Mouse (Mus musculus) CD4-positive, CD25-positive, alpha-beta regulatory T cell, adult 9 weeks (primary cell): ENCODE results near the gene Gm13103. TPM values are rescaled to one million over a fixed set of nuclear protein-coding genes. Genes with fewer than 3 reads are reported as not detected.

Experiments used
- polyA plus RNA-seq: library from polyadenylated mRNA; unstranded; fragments of 100-300 nt; shearing (Covaris generic); gene quantifications from one replicate; pipeline ENCODE4 v1.2.1, GENCODE M21; 2017

Gene Gm13103
- not detected for polyA plus RNA-seq

GRCm38 (mm10) chr4:143846197-143846596 lies at the start of gene Gm13103:
TSS of gene Gm13103 (plus strand) at chr4:143846497.

DNA sequence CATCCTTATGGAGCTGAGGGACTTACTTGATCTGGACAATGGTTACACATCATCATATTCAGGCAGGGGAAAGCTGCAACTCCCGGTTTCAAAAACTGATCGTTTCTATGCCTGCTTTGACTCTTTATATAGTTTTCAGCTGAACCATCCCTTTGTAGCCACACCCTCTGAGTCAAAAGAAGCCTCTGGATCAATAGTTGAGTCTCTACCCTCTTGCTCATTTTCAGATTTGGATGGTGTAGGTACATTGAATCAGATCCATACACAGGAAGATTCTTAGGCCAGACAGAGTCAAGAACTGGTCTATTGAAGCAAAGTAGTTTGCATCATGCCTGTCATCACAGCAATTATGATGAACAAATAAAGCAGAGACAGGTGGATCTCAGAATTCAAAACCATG lies 30.3 kb upstream of the Gm13103 start, which contains the start of gene Gm13084:
Gm13084 (minus strand) TSS at position 101 of the 400 bp plus-strand sequence.

DNA sequence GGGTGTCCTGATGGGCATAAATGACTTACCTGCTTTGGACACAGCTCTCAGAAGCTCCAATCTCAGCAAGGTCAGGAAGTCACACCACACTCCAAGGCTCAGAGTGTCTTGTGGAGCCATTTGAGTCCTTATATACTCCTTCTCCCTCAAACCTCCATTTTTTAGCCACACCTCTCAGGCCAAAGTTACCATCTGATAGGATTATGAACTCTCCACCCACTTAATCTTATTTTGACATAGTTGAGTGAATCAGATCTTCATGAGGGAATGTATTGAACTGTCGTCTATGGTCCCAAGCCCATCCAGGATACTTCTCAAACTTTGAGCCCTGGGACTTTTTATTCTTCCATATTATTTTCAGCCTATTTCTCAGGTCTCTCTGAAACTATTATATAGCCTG lies 54.0 kb downstream of the Gm13103 start, which contains the start of gene Pramef6:
Pramef6 (minus strand) TSS at position 101 of the 400 bp plus-strand sequence.

Other genes with a start within 250 kb of the Gm13103 start
- gene Gm13083, start 231.5 kb upstream of the Gm13103 start, polyA plus RNA-seq = not detected
- gene Gm13088, start 189.3 kb upstream of the Gm13103 start, polyA plus RNA-seq = not detected
- gene Gm13089, start 143.8 kb upstream of the Gm13103 start, polyA plus RNA-seq = not detected
- gene Gm13078, start 127.0 kb upstream of the Gm13103 start, polyA plus RNA-seq = not detected
- gene Gm13023, start 57.1 kb upstream of the Gm13103 start, polyA plus RNA-seq = not detected
- not detected for gene Gm13084, start 30.4 kb upstream of the Gm13103 start, polyA plus RNA-seq
- gene Pramef6, start 53.9 kb downstream of the Gm13103 start, polyA plus RNA-seq = not detected
- not detected for gene Pramef25, start 104.5 kb downstream of the Gm13103 start, polyA plus RNA-seq
- gene Gm13101, start 120.5 kb downstream of the Gm13103 start, polyA plus RNA-seq = not detected
- not detected for gene Pramef17, start 147.9 kb downstream of the Gm13103 start, polyA plus RNA-seq
- gene Pramel4, start 212.6 kb downstream of the Gm13103 start, polyA plus RNA-seq = not detected